Mouse (Mus musculus): ENCODE measurements at regions not wholly inside any gene's neighbourhood (a gene's known extent, or its start where the extent isn't known, plus 50 kb on each side); places are given as distances from the start of the nearest gene placed in this dataset.
"Not testable (repeated sequence)": the region's sequence is repeated elsewhere in the genome, so short reads cannot be mapped to it uniquely, and the experiment has no call there.

- DNase-seq = no peak
Observed at GRCm38 (mm10) chr8:12451857-12452256, 56.8 kb downstream of the Sox1 start.

- not testable (repeated sequence) for DNase-seq
Observed at GRCm38 (mm10) chr8:12455376-12455775, 60.3 kb downstream of the Sox1 start.

- DNase-seq = no peak
Observed at GRCm38 (mm10) chr8:12456326-12456725, 61.2 kb downstream of the Sox1 start.

GRCm38 (mm10) chr8:12457015-12457414 lies 61.9 kb downstream of the Sox1 start:
- no peak for DNase-seq

- DNase-seq = no peak
Observed at GRCm38 (mm10) chr8:12466845-12467244, 71.8 kb downstream of the Sox1 start.

- no peak for DNase-seq
Observed at GRCm38 (mm10) chr8:12467386-12468326, 72.6 kb downstream of the Sox1 start.

- no peak for DNase-seq
Observed at GRCm38 (mm10) chr8:12477449-12478401, 82.6 kb downstream of the Sox1 start.

- no peak for DNase-seq
Observed at GRCm38 (mm10) chr8:12481918-12482317, 86.8 kb downstream of the Sox1 start.

GRCm38 (mm10) chr8:12483551-12483950 lies 88.5 kb downstream of the Sox1 start:
- no peak for DNase-seq

GRCm38 (mm10) chr8:12485326-12485725 lies 87.5 kb upstream of the Spaca7 start:
- DNase-seq = no peak

- peak; percentile 17 for DNase-seq
Observed at GRCm38 (mm10) chr8:12486331-12487061, 86.3 kb upstream of the Spaca7 start.

GRCm38 (mm10) chr8:12487201-12487600 lies 85.6 kb upstream of the Spaca7 start:
- no peak for DNase-seq

GRCm38 (mm10) chr8:12489194-12489593 lies 83.6 kb upstream of the Spaca7 start:
- no peak for DNase-seq

- DNase-seq = no peak
Observed at GRCm38 (mm10) chr8:12491472-12491871, 81.4 kb upstream of the Spaca7 start.

GRCm38 (mm10) chr8:12492461-12492860 lies 80.4 kb upstream of the Spaca7 start:
- DNase-seq = no peak

- DNase-seq = no peak
Observed at GRCm38 (mm10) chr8:12494559-12494958, 78.3 kb upstream of the Spaca7 start.

- no peak for DNase-seq
Observed at GRCm38 (mm10) chr8:12497420-12497819, 75.4 kb upstream of the Spaca7 start.

GRCm38 (mm10) chr8:12499658-12500057 lies 73.2 kb upstream of the Spaca7 start:
- no peak for DNase-seq

GRCm38 (mm10) chr8:12500291-12500690 lies 72.5 kb upstream of the Spaca7 start:
- DNase-seq = no peak

GRCm38 (mm10) chr8:12501824-12502223 lies 71.0 kb upstream of the Spaca7 start:
- no peak for DNase-seq

- DNase-seq = no peak
Observed at GRCm38 (mm10) chr8:12502321-12502775, 70.5 kb upstream of the Spaca7 start.

- no peak for DNase-seq
Observed at GRCm38 (mm10) chr8:12502856-12503255, 70.0 kb upstream of the Spaca7 start.

All from gastrocnemius, postnatal 10 days (tissue).